In the genomic region with DNA sequence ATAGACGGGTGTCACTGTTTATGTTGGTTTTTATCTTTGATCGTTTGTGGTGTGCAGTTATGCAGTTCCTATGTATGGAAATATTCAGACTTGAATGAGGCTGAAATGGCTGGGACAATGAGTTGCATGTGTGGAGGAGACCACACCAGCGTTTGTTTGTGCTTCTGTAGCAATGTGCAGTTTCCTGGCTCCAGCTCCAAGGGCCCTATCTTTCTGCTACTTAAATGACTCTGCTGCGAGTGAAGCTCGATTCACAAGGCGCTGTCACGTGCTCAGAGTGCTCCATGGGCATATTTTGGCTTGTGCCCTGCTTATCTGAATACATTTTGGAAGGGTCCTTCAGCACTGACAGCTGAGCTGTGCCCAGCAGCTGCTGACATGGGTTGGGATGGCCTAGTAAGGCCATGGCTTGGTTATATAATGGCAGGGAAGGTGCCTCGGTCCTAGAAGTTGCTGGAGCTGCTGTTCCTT, we compare ENCODE assay signal across 8 mouse cellular contexts. TPM values are rescaled to one million over a fixed set of nuclear protein-coding genes. Genes with fewer than 3 reads are reported as not detected.
DNase-seq lines count a peak whose midpoint lies in the region; ATAC-seq and TF ChIP-seq lines count a peak whose summit lies in the region.

No protein-coding gene starts in this region.

- H3K4me3 ChIP-seq in layer of hippocampus, adult 2 months: peak overlapping the region; percentile 97
- peak overlapping the region; percentile 61 for H3K4me3 ChIP-seq in cerebellum, adult 2 months (replicated peaks; ENCODE audit: insufficient read depth, low read depth, low read length)
- H3K4me3 ChIP-seq in hindbrain, embryonic 14.5 days (replicated peaks; ENCODE audit: low read length): 0 out of 2 replicates have a peak overlapping the region, but pooled peaks have one; percentile 95
- peak overlapping the region; percentile 98; the same call in 1 of the 2 replicates for H3K4me3 ChIP-seq in liver, embryonic 11.5 days (ENCODE audit: low read depth, low read length)

- H3K4me2 ChIP-seq in hindbrain, embryonic 14.5 days (replicated peaks): peak overlapping the region; percentile 62
- H3K4me2 ChIP-seq in liver, embryonic 11.5 days: peak overlapping the region; percentile 95

- TF ChIP-seq CTCF in layer of hippocampus, adult 2 months (conservative IDR thresholded peaks at IDR 0.05): no peak; the same call in 1 of the 2 replicates
- TF ChIP-seq CTCF in cerebellum, adult 2 months (IDR thresholded peaks at IDR 0.05; ENCODE audit: borderline replicate concordance, insufficient read depth, low read depth, low read length): no peak

- 0 out of 2 replicates have a peak, but pooled peaks cover 4% of the 10 kb centered on the region for H3K36me3 ChIP-seq in hindbrain, embryonic 14.5 days (replicated peaks; ENCODE audit: control insufficient read depth, insufficient read depth)
- H3K36me3 ChIP-seq in liver, embryonic 11.5 days (ENCODE audit: control insufficient read depth, insufficient read depth, low read length): peaks cover 3% of the 10 kb centered on the region; the same call in 1 of the 2 replicates

- no peaks in the 10 kb centered on the region for H3K27me3 ChIP-seq in cerebellum, adult 2 months (ENCODE audit: control insufficient read depth, insufficient read depth, low read length)
- H3K27me3 ChIP-seq in hindbrain, embryonic 14.5 days (ENCODE audit: control insufficient read depth, insufficient read depth, low read length): no peaks in the 10 kb centered on the region
- H3K27me3 ChIP-seq in liver, embryonic 11.5 days (replicated peaks; ENCODE audit: control insufficient read depth, insufficient read depth, low read length): no peaks in the 10 kb centered on the region

- no peak for DNase-seq in layer of hippocampus, adult 2 months (ENCODE audit: low spot score in 2 of 2)
- no peak for DNase-seq in layer of hippocampus, adult 9-10 months (ENCODE audit: low spot score)
- DNase-seq in cerebellum, adult 2 months: peak; percentile 56 to 69
- DNase-seq in gastrocnemius, adult 18-20 months (ENCODE audit: low spot score): peak; percentile 73
- no peak for DNase-seq in hindbrain, embryonic 14.5 days (ENCODE audit: low spot score)
- peak; percentile 40 for DNase-seq in liver, embryonic 11.5 days (ENCODE audit: low spot score)
- DNase-seq in naive thymus-derived CD4-positive, alpha-beta T cell, adult 2 months (ENCODE audit: low read depth): peak; percentile 73
- no peak for DNase-seq in urinary bladder, postnatal 4 days (ENCODE audit: low spot score in 2 of 2)

- no peak for TF ChIP-seq POLR2A in cerebellum, adult 2 months (IDR thresholded peaks at IDR 0.05; ENCODE audit: borderline replicate concordance, insufficient read depth, low read length)

- ATAC-seq in hindbrain, embryonic 14.5 days (ENCODE audit: low FRiP score): no peak
- no peak for ATAC-seq in liver, embryonic 11.5 days (replicated peaks; ENCODE audit: low FRiP score)

- 1% methylated on average over 8 of the region's 8 CpGs for whole genome bisulfite sequencing in cerebellum, adult 2 months
- WGBS in hindbrain, embryonic 14.5 days: 39% methylated on average over 8 of the region's 8 CpGs
- WGBS in liver, embryonic 11.5 days: 27% methylated on average over 8 of the region's 8 CpGs

- no peaks in the 10 kb centered on the region for H3K9me3 ChIP-seq in hindbrain, embryonic 14.5 days (ENCODE audit: control insufficient read depth, low read length)
- no peaks in the 10 kb centered on the region for H3K9me3 ChIP-seq in liver, embryonic 11.5 days (ENCODE audit: control insufficient read depth, low read length)

- 0 out of 2 replicates have a peak overlapping the region, but pooled peaks have one; percentile 17 for H3K9ac ChIP-seq in hindbrain, embryonic 14.5 days
- peak overlapping the region; percentile 34 for H3K9ac ChIP-seq in liver, embryonic 11.5 days (ENCODE audit: low read depth, low read length)

- peak overlapping the region; percentile 79 for H3K27ac ChIP-seq in layer of hippocampus, adult 2 months
- peak overlapping the region; percentile 88 for H3K27ac ChIP-seq in cerebellum, adult 2 months (ENCODE audit: insufficient read depth, low read length)
- H3K27ac ChIP-seq in hindbrain, embryonic 14.5 days: no peak overlapping the region
- peak overlapping the region; percentile 70 for H3K27ac ChIP-seq in liver, embryonic 11.5 days (ENCODE audit: low read depth, low read length)

- H3K4me1 ChIP-seq in cerebellum, adult 2 months (ENCODE audit: control insufficient read depth, insufficient read depth, low read length): peaks cover 22% of the 10 kb centered on the region
- H3K4me1 ChIP-seq in hindbrain, embryonic 14.5 days (replicated peaks; ENCODE audit: control insufficient read depth, insufficient read depth, low read length): peaks cover 41% of the 10 kb centered on the region
- peaks cover 38% of the 10 kb centered on the region for H3K4me1 ChIP-seq in liver, embryonic 11.5 days (replicated peaks; ENCODE audit: control insufficient read depth, insufficient read depth, low read length)

RNA-seq across cellular contexts. Expression of gene Sik3, which starts 2.5 kb away (rescaled TPM):
- total RNA-seq in layer of hippocampus, adult 2 months (2021): 100 to 1,000 TPM; 133 to 141 TPM
- 63.1 and 69.1 TPM in 2 replicates for polyA plus RNA-seq in cerebellum, adult 2 months (2012; rRNA removed)
- 10 to 100 TPM; 37.4 to 38.3 TPM for total RNA-seq in gastrocnemius, adult 18-20 months (2021)
- 10.9 and 11.0 TPM in 2 replicates for polyA plus RNA-seq in hindbrain, embryonic 14.5 days (2014; fragmentation: Nextera tagmentation; extraction: Ambion mirVana)
- 8.6 and 9.5 TPM in 2 replicates for polyA plus RNA-seq in liver, embryonic 11.5 days (2014; fragmentation: Nextera tagmentation; extraction: Ambion mirVana)

RNA-seq across cellular contexts. Expression of gene Pafah1b2, which starts 2.6 kb away (rescaled TPM):
- total RNA-seq in layer of hippocampus, adult 2 months (2021): 100 to 1,000 TPM; 215 to 228 TPM
- polyA plus RNA-seq in cerebellum, adult 2 months (2012; rRNA removed): 108 and 111 TPM in 2 replicates
- total RNA-seq in gastrocnemius, adult 18-20 months (2021): 10 to 100 TPM; 23.6 to 32.0 TPM
- polyA plus RNA-seq in hindbrain, embryonic 14.5 days (2014; fragmentation: Nextera tagmentation; extraction: Ambion mirVana): 289 and 303 TPM in 2 replicates
- 137 and 154 TPM in 2 replicates for polyA plus RNA-seq in liver, embryonic 11.5 days (2014; fragmentation: Nextera tagmentation; extraction: Ambion mirVana)

Comparison
In these comparisons a context has a peak if more than half of its experiments do, and no peak if none do; other contexts are left out.
1. DNase-seq: peak in cerebellum, adult 2 months (2 of 2), gastrocnemius, adult 18-20 months (single experiment), liver, embryonic 11.5 days (single experiment) and naive thymus-derived CD4-positive, alpha-beta T cell, adult 2 months (single experiment); none in layer of hippocampus, adult 2 months (0 of 2), layer of hippocampus, adult 9-10 months (single experiment), hindbrain, embryonic 14.5 days (single experiment) and urinary bladder, postnatal 4 days (0 of 2).
2. Peak in every context shown above with its lines, with median percentiles within 50 percentile points of each other: H3K4me3 ChIP-seq.